Mouse (Mus musculus) stomach, adult 2 months (tissue): ENCODE results near the gene Osbpl3. TPM values are rescaled to one million over a fixed set of nuclear protein-coding genes. Genes with fewer than 3 reads are reported as not detected.

Source experiments
- polyA plus RNA-seq: library from polyadenylated mRNA; depleted of rRNA; stranded (reverse); fragments of >200 nt; gene quantifications from 2 replicates; pipeline ENCODE4 v1.2.3, GENCODE M21; 2012; rRNA removed

Osbpl3 gene
- 11.6 and 15.3 TPM in 2 replicates for polyA plus RNA-seq

DNA sequence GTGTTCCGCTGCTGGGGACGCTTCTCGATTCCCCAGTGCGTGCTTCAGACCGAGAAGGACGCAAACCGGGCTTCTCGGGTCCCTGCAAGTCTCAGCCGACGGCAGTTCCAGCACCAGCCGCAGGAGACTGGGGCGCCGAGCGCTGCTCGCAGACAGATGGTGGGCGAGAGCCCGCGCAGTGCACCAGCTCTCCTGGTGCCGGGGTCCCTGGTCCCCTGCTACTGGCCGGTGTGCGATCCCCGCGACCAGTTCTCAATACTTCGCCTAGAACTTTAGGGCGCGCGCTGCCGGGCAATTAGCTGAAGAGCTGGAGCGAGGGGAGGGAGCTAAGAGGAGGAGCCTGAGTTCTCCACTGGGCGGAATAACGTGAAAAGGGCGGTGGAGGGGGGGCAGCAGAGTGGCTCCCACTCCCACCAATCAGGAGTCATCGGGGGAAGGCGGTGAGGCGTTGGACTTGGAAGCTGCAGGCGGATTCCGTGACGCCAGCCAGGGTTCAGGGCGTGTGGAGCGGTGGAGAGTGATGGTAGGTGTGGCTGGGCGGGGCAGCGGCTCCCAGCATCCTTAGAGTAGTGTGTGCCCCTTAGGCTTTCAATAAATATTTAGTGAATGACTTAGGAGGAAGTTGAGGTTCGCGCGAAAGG is at the start of gene Osbpl3:
TSS of gene Osbpl3 (minus strand) at position 373 of the 641 bp plus-strand sequence.

DNA sequence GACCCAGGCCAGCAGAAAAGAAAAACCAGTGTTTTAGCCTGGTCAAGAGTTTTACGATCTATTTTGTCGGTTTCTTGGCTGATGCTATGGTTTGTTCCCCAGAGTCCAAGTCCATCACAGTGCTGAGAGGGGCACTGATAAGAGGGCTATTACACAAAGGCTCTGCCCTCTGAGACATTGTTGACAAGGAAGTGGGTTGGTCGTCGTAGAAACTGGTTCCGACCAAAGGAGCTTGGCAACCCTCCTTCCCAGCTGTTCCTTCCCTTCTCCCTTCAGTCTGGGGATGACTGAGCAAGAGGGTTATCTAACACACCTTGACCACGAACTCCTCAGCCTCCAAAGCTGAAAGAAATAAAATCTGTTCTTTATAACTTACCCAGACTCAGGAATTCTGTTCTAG is 192.3 kb downstream of the Osbpl3 start, which contains the start of gene Gsdme:
TSS of gene Gsdme (minus strand) at position 193 of the 400 bp plus-strand sequence.

Other genes with a start within 250 kb of the Osbpl3 start
- gene Gsdme, start 192.3 kb downstream of the Osbpl3 start, polyA plus RNA-seq: 0.10 and 0.21 TPM in 2 replicates
- gene Cycs, start 110.3 kb upstream of the Osbpl3 start, polyA plus RNA-seq: 0.12 and 0.14 TPM in 2 replicates
- 0.09 TPM in 1 of 2 replicates, not detected in the other for gene 4921507P07Rik, start 140.4 kb upstream of the Osbpl3 start, polyA plus RNA-seq
- not detected in 2 replicates for gene Npvf, start 198.2 kb upstream of the Osbpl3 start, polyA plus RNA-seq